Mouse (Mus musculus) T-cell, adult 2 months (primary cell): ENCODE results near the gene Dnal4.
A peak's percentile ranks its signal among the peaks of the same experiment; 100 is the strongest.
"Not testable (repeated sequence)": the region's sequence is repeated elsewhere in the genome, so short reads cannot be mapped to it uniquely, and the experiment has no call there.

Source experiments
- DNase-seq: peaks from one replicate; pipeline ENCODE4 v3.0.0; 2022; ENCODE audit warnings: low spot score

Gene Dnal4

GRCm38 (mm10) chr15:79777749-79778148 is at the start of gene Dnal4:
TSS of gene Dnal4 (minus strand) at chr15:79777849.
- no peak for DNase-seq

- no peak for DNase-seq
Measured at GRCm38 (mm10) chr15:79827061-79827777, 49.6 kb upstream of the Dnal4 start.

DNA sequence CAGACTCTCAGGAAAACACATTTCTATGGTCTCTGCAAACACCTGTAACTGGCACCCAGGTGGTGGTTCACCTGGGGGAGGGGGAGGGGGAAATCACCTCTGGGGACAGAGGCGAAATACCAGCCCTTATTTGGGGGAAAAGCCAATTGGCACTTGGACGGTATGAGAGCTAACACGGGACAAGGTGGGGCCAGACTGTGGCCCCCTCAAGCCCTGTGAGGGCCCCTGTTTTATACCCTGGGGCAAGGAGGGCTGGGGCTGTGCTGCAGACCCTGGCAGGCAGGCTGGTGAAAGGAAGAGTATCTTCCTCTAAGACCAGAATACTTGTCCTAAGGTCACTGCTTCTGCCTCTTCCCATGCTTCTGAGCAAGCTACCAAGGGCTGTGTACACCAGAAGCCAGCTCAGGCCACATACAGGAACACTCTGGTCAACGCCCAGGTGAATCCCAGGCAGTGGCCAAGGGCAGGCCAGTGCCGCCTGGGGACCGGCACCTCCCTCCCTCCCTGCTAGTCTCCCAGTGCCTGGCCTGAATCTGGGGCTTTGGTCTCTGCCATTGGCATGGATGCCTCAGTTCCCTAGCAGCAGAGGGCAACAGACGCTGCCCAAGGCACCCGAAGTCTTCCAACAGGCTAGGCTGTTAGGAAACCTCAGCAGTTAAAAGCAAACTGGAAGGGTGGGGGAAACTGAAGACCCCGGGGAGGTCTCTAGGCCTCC is 48.7 kb upstream of the Dnal4 start:
- no peak for DNase-seq

- peak; percentile 20 for DNase-seq
Measured at GRCm38 (mm10) chr15:79825146-79825825, 47.6 kb upstream of the Dnal4 start.

DNA sequence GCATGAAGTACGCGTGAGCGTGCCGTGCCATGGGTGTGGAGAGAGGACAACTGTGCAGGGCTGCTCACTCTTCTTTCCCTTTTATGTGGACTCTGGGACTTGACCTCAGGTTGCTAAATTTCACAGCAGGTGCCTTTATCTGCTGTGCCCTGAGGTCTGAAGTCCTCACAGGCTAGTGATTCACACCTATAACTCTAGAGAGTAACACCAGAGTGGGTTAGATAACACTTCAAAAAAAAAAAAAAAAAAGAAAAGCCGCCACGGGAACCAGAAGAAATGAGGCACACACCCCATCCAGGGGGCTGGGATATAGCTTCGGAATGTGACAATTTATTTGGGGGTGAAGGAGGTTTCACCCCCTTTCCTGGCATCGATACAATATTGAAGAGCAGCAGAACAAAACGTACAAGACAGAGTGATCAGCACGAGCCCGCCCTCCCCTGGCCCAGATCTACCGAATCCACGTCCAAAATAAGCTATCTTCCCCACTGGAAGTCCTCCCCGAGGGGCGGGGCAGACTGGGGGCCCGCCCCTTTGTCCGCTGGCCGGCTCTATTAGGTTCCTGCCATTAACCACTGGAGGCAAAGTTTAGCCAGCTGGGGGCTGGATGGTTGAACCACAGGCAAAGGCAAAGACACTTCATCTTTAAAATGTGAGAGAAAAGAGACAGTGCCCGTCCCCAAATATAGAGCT is 46.1 kb upstream of the Dnal4 start:
- no peak for DNase-seq

DNA sequence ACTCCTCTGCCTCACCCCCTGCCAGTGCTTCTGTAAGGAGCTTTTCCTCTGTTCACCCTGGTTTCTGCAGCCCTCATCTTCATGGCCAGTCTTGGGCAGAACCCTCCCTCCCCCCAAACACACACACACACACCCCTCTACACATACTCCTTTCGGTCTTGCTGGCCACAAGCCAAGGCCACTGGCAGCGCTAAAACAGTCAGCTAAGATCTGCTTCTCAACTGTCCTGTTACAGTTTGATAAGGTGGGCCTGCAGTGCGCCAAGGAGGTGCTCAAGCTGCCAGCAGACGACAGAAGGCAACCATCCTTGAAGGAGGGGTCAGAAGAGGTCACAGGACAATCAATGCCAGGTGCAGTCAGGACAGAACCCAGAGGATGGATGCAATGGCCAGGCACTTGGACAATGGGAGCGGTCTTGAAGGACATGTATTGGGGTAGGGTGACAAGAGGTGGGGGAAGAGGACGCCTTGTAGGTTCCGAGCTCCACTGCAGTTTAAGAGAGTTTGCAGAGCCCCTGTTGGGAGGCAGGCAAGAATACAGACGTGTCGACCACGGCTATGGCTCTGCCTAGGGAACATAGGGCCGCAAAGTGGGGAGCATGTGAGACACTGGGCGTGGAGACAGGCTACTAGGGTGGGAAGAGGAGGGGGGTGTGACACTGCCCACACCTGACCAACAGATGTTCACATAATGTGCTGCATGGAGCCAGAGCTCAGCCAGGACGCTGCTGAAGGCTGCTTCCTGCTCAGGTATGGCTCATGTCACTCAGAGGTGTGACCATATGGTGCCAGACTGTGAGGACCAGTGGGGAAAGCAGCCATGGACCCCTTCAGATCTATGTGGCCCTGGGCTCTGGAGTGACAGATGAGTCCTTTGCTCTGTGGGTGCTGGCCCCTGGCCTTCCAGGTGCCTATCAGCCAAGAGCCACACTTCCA is 44.9 kb upstream of the Dnal4 start:
- no peak for DNase-seq

DNA sequence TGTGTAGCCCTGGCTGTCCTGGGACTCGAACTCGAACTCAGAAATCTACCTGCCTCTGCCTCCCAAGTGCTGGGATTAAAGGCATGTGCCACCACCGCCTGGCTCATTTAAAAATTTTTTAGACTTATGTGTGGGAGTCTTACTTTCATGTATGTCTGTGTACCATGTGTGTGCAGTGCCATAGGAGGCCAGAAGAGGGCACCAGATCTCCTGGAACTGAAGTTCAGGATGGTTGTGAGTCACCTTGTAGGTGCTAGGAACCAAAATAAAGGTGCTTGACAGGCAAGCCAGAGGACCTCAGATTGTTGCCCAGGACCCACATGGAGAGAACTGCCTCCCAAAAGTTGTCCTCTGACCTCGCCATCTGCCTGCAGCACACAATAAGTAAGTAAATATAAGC is 40.7 kb upstream of the Dnal4 start:
- no peak for DNase-seq

DNA sequence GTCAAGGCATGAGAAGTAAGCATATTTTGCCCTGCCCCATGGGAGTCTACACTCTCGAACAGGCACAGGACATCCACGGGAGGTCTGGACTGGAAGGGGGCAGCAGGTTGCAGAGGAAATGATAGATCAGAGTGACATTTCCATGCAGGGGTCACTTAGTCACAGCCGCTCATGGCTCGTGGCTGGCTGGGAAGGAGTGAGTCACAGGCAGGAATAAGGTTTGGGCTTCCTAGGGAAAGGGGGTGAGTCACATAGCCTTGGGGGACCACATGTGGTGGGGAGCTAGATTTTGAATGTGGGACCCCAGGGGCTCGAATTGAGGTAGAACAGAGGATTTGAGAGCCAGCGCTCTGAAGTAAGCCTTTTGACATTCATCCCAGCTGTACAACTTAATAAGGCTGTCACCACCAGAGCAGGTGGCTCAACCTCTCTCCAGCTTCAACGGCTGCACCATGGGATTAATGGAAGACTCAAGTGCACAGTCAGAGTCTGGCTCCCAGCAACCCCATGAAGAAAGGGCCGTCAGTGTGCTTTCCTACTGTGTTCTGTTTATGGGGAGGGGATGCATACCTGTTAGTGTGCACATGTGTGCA is 36.1 kb upstream of the Dnal4 start:
- no peak for DNase-seq

- DNase-seq = not testable (repeated sequence)
Measured at GRCm38 (mm10) chr15:79812840-79813239, 35.2 kb upstream of the Dnal4 start.

- DNase-seq = no peak
Measured at GRCm38 (mm10) chr15:79810997-79811396, 33.3 kb upstream of the Dnal4 start.

- no peak for DNase-seq
Measured at GRCm38 (mm10) chr15:79810061-79810460, 32.4 kb upstream of the Dnal4 start.

GRCm38 (mm10) chr15:79808658-79809057 is 31.0 kb upstream of the Dnal4 start:
- DNase-seq = no peak

DNA sequence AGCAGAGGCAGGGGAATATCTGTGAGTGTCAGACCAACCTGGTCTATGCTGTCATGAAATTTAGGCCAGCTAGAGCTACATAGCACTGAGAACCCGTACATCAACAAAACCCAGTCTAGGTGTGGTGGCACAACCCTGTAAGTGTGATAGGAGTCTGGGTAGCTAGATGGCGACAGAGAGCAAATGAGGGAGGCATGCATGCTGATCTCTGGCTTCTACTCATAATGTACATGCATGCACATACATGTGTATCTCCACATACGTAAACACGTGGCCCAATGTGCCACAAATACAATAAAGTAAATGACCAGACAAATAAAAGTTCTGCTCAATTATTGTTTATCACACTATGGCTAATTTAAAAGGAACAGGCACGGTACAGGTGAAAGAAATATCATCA is 30.5 kb upstream of the Dnal4 start:
- peak; percentile 39 for DNase-seq

DNA sequence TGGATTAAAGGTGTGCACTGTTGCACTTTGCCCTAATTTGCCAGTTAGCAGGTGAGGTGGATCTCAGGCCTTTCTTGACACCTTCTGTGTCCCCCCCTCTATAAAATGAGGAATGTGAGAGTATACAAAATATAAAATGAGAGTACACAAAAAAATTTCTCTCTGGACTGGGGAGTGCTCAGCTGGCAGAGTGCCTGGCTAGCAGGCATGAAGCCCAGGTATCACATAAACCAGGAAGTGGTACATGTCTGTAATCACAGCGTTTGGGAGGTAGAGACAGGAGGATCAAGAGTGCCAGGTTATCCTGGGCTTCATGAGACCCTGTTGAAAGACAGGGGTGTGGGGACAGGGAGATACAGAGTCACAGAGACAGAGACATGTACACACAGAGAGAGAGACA is 29.4 kb upstream of the Dnal4 start:
- DNase-seq = no peak

DNA sequence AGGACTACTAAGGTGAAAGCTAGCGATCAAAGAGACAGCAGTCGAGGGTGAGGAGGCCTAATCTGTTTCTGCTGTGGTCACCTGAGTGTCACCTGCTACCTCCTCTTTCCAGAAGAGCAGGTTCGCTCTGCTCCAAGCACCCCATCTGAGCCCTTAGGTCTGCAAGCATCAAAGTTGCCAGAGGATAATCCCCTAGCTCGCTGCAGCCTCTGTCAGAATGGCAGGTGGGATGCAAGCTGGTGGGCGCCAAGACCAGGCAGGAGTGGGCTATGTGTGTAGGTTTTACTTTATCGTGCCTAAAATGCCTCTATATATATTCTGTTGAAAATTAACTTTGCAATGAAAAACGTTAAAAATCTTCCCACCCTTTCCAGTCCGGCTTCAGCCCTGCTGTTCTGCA is 27.6 kb upstream of the Dnal4 start:
- DNase-seq = no peak

DNA sequence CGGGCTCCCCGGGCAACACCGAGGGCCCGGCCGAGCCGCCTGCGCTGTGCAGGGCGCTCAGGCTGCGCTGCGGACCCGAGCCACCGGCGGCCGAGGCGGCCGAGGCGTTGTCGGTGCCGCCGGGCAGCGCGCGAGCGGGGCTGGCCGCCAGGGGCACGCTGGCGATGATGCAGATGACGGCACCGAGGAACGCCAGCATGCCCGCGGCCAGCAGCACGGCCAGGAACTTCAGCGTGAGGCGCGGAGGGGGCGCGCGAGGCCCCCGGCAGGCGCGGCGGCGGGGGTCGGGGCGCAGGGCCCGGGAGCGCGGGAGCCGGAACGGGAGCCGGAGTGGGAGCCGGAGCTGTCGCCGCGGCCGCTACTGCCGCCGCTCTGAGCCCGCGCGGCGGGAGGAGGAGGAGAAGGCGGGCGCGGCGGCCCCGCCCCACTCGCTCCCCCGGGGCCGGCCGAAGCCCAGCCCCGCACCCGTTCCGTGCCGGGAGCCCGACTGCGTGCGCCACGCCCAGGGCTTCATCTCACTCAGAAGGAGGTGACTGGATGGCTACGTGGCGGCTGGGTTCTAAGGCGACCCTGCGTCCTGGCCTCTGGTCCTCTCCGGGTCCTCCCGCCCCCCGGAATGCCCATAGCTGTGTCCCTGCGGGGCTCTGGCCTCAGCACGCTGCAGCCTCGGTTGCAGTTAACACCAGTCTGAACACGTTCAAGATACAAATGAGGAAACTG is 26.9 kb upstream of the Dnal4 start, which contains the start of gene Nptxr:
Gene Nptxr (minus strand): TSS at position 415 of the 720 bp plus-strand sequence.
- DNase-seq = no peak

DNA sequence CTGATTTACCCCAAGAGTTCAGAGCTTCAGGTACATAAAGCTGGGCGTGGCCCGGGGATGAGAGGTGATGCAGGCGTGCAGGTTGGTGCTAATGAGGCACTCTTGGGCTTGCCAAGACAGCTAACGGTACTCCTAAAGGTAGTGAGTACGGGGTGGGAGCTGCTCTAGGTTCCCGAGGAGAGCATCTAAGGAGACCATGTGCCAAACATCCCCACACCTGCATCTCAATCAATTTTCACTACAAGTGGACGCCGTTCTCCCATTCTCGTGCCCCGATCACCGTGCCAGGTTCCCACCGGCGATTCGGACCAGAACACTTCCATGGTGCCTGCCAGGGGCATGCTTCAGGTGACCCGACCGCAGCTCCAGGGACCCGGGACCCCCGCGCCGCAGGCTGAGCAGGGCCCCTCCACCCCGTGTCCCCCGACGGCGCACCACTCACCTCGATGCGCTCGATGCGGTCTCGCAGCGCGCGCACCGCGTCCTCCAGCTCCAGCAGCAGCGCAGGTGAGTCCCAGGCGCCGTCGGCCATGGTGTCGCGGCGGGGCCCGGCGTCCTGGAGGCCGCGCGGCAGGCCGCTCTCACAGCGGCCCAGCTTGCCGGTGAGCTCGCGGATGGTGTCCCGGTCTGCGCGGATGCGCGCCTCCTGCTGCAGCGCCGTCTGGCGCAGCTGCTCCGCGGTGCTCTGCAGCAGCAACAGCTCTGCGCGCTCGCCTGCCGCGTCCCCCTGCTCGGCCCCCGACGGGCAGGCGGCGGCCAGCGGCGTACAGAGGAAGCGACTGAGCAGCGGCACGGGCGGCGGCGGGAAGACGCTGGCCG is 26.1 kb upstream of the Dnal4 start:
- DNase-seq = no peak

GRCm38 (mm10) chr15:79802304-79802703 is 24.7 kb upstream of the Dnal4 start:
- no peak for DNase-seq

GRCm38 (mm10) chr15:79801646-79802045 is 24.0 kb upstream of the Dnal4 start:
- no peak for DNase-seq
